ENCODE assay signal across 8 mouse cellular contexts in the genomic region with DNA sequence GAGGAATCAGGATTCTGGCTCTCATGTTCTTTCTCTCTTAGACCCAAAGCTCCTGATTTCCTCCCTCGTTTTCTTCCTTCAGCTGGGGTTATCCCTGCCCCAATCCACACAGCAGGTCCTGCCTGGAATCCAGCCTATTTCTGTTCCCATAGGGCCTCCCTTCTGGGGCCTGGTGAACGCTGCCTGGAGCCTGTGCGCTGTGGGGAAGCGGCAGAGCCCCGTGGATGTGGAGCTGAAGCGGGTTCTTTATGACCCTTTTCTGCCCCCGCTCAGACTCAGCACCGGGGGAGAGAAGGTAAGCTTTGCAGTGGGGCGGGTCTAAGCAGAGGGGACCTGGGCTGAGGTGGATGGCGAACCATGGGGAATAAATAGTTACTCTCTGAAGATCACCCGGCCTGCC. TPM values are rescaled to one million over a fixed set of nuclear protein-coding genes. Genes with fewer than 3 reads are reported as not detected.
DNase-seq lines count a peak whose midpoint lies in the region; ATAC-seq and TF ChIP-seq lines count a peak whose summit lies in the region.

No protein-coding gene starts in this region.

- intact Hi-C loops in left cerebral cortex, postnatal 4 days (cut with DNase I), result loop anchor here (5.0 kb wide), 1 partner anchor 59 kb away; no protein-coding TSS in a partner anchor

- no peak for TF ChIP-seq CTCF in lung, adult 2 months (IDR thresholded peaks at IDR 0.05; ENCODE audit: insufficient read depth, low read length)

- H3K27me3 ChIP-seq in kidney, embryonic 15.5 days, result peaks cover 29% of the 10 kb centered on the region
- H3K27me3 ChIP-seq in embryonic facial prominence, embryonic 13.5 days, result peaks cover 28% of the 10 kb centered on the region
- H3K27me3 ChIP-seq in hindbrain, embryonic 12.5 days, result peaks cover 28% of the 10 kb centered on the region
- H3K27me3 ChIP-seq in neural tube, embryonic 12.5 days (replicated peaks), result peaks cover 26% of the 10 kb centered on the region

- H3K27ac ChIP-seq in kidney, embryonic 15.5 days, result peak overlapping the region; percentile 64
- peak overlapping the region; percentile 71 for H3K27ac ChIP-seq in embryonic facial prominence, embryonic 13.5 days
- H3K27ac ChIP-seq in hindbrain, embryonic 12.5 days, result peak overlapping the region; percentile 62
- no peak overlapping the region; the same call in 1 of the 2 replicates for H3K27ac ChIP-seq in neural tube, embryonic 12.5 days

- H3K4me1 ChIP-seq in kidney, embryonic 15.5 days, result peaks cover 50% of the 10 kb centered on the region
- H3K4me1 ChIP-seq in embryonic facial prominence, embryonic 13.5 days, result peaks cover 46% of the 10 kb centered on the region
- H3K4me1 ChIP-seq in hindbrain, embryonic 12.5 days, result peaks cover 50% of the 10 kb centered on the region
- H3K4me1 ChIP-seq in neural tube, embryonic 12.5 days, result peaks cover 48% of the 10 kb centered on the region
- H3K4me1 ChIP-seq in lung, adult 2 months (ENCODE audit: control insufficient read depth, insufficient read depth, low read length), result no peaks in the 10 kb centered on the region; the same call in 1 of the 2 replicates

- ATAC-seq in kidney, embryonic 15.5 days (replicated peaks; ENCODE audit: low FRiP score), result no peak
- ATAC-seq in embryonic facial prominence, embryonic 13.5 days (ENCODE audit: insufficient number of reproducible peaks, insufficient read depth, low FRiP score, low TSS enrichment, low read depth), result no peak
- ATAC-seq in hindbrain, embryonic 12.5 days (ENCODE audit: low FRiP score), result no peak
- no peak for ATAC-seq in neural tube, embryonic 12.5 days (ENCODE audit: low FRiP score, low read depth)

- peak overlapping the region; percentile 95 for H3K4me2 ChIP-seq in kidney, embryonic 15.5 days
- H3K4me2 ChIP-seq in embryonic facial prominence, embryonic 13.5 days, result peak overlapping the region; percentile 92
- H3K4me2 ChIP-seq in hindbrain, embryonic 12.5 days (replicated peaks), result peak overlapping the region; percentile 68
- H3K4me2 ChIP-seq in neural tube, embryonic 12.5 days (replicated peaks), result peak overlapping the region; percentile 80

- TF ChIP-seq POLR2A in lung, adult 2 months (IDR thresholded peaks at IDR 0.05; ENCODE audit: borderline replicate concordance, extremely low read depth, low read depth, low read length), result no peak

- no peak for DNase-seq in kidney, adult 11 months
- no peak for DNase-seq in left cerebral cortex, postnatal 4 days
- DNase-seq in lung, adult 2 months, result no peak
- no peak for DNase-seq in lung, postnatal 36 days

- H3K9me3 ChIP-seq in kidney, embryonic 15.5 days (replicated peaks), result no peaks in the 10 kb centered on the region
- H3K9me3 ChIP-seq in embryonic facial prominence, embryonic 13.5 days, result no peaks in the 10 kb centered on the region
- no peaks in the 10 kb centered on the region for H3K9me3 ChIP-seq in hindbrain, embryonic 12.5 days (replicated peaks)
- H3K9me3 ChIP-seq in neural tube, embryonic 12.5 days, result no peaks in the 10 kb centered on the region

- H3K9ac ChIP-seq in kidney, embryonic 15.5 days, result peak overlapping the region; percentile 26; the same call in 1 of the 2 replicates
- peak overlapping the region; percentile 65 for H3K9ac ChIP-seq in embryonic facial prominence, embryonic 13.5 days
- H3K9ac ChIP-seq in hindbrain, embryonic 12.5 days, result peak overlapping the region; percentile 33; the same call in 1 of the 2 replicates
- peak overlapping the region; percentile 48 for H3K9ac ChIP-seq in neural tube, embryonic 12.5 days

- WGBS in kidney, embryonic 15.5 days, result 25% methylated on average over 11 of the region's 11 CpGs
- WGBS in embryonic facial prominence, embryonic 13.5 days, result 29% methylated on average over 11 of the region's 11 CpGs
- 27% methylated on average over 11 of the region's 11 CpGs for WGBS in hindbrain, embryonic 12.5 days
- 23% methylated on average over 11 of the region's 11 CpGs for WGBS in neural tube, embryonic 12.5 days
- 34% methylated on average over 11 of the region's 11 CpGs for WGBS in lung, adult 2 months

- peak overlapping the region; percentile 50 for H3K4me3 ChIP-seq in kidney, embryonic 15.5 days (replicated peaks)
- peak overlapping the region; percentile 51 for H3K4me3 ChIP-seq in embryonic facial prominence, embryonic 13.5 days
- peak overlapping the region; percentile 45 for H3K4me3 ChIP-seq in hindbrain, embryonic 12.5 days
- H3K4me3 ChIP-seq in neural tube, embryonic 12.5 days, result peak overlapping the region; percentile 47
- H3K4me3 ChIP-seq in lung, adult 2 months (replicated peaks; ENCODE audit: extremely low read depth, low read depth, low read length), result no peak overlapping the region

- H3K36me3 ChIP-seq in kidney, embryonic 15.5 days, result no peaks in the 10 kb centered on the region
- no peaks in the 10 kb centered on the region for H3K36me3 ChIP-seq in embryonic facial prominence, embryonic 13.5 days
- H3K36me3 ChIP-seq in hindbrain, embryonic 12.5 days, result no peaks in the 10 kb centered on the region
- H3K36me3 ChIP-seq in neural tube, embryonic 12.5 days, result no peaks in the 10 kb centered on the region

RNA-seq across cellular contexts. Expression of a gene that starts 1.4 kb away (rescaled TPM):
- polyA plus RNA-seq in kidney, embryonic 15.5 days (2015; fragmentation: Nextera tagmentation; extraction: Ambion mirVana), result 8.6 and 8.8 TPM in 2 replicates
- 15.2 and 17.3 TPM in 2 replicates for polyA plus RNA-seq in embryonic facial prominence, embryonic 13.5 days (2015; fragmentation: Nextera tagmentation; extraction: Ambion mirVana)
- 21.2 and 25.5 TPM in 2 replicates for polyA plus RNA-seq in hindbrain, embryonic 12.5 days (2016; fragmentation: Nextera tagmentation; extraction: Ambion mirVana)
- polyA plus RNA-seq in neural tube, embryonic 12.5 days (2016; fragmentation: Nextera tagmentation; extraction: Ambion mirVana), result 35.5 and 36.6 TPM in 2 replicates
- total RNA-seq in left cerebral cortex, postnatal 4 days (2021), result 100 to 1,000 TPM; 136 to 144 TPM
- 5.1 and 6.2 TPM in 2 replicates for polyA plus RNA-seq in lung, adult 2 months (2012; rRNA removed)

RNA-seq across cellular contexts. Expression of a gene that starts 3.8 kb away (rescaled TPM):
- polyA plus RNA-seq in kidney, embryonic 15.5 days (2015; fragmentation: Nextera tagmentation; extraction: Ambion mirVana), result 3.7 and 4.7 TPM in 2 replicates
- 7.8 and 10.2 TPM in 2 replicates for polyA plus RNA-seq in embryonic facial prominence, embryonic 13.5 days (2015; fragmentation: Nextera tagmentation; extraction: Ambion mirVana)
- polyA plus RNA-seq in hindbrain, embryonic 12.5 days (2016; fragmentation: Nextera tagmentation; extraction: Ambion mirVana), result 4.2 and 5.3 TPM in 2 replicates
- 4.1 TPM in 2 replicates for polyA plus RNA-seq in neural tube, embryonic 12.5 days (2016; fragmentation: Nextera tagmentation; extraction: Ambion mirVana)
- total RNA-seq in left cerebral cortex, postnatal 4 days (2021), result 10 to 100 TPM; 19.1 to 22.2 TPM
- polyA plus RNA-seq in lung, adult 2 months (2012; rRNA removed), result 43.1 and 133 TPM in 2 replicates

RNA-seq across cellular contexts. Expression of a gene that starts 6.9 kb away (rescaled TPM):
- polyA plus RNA-seq in kidney, embryonic 15.5 days (2015; fragmentation: Nextera tagmentation; extraction: Ambion mirVana), result 0.19 and 0.29 TPM in 2 replicates
- 6.3 and 6.8 TPM in 2 replicates for polyA plus RNA-seq in embryonic facial prominence, embryonic 13.5 days (2015; fragmentation: Nextera tagmentation; extraction: Ambion mirVana)
- 1.1 and 2.2 TPM in 2 replicates for polyA plus RNA-seq in hindbrain, embryonic 12.5 days (2016; fragmentation: Nextera tagmentation; extraction: Ambion mirVana)
- 1.0 and 1.2 TPM in 2 replicates for polyA plus RNA-seq in neural tube, embryonic 12.5 days (2016; fragmentation: Nextera tagmentation; extraction: Ambion mirVana)
- under 1 TPM; 0.18 to 0.20 TPM for total RNA-seq in left cerebral cortex, postnatal 4 days (2021)
- polyA plus RNA-seq in lung, adult 2 months (2012; rRNA removed), result 3.7 and 4.5 TPM in 2 replicates

RNA-seq across cellular contexts. Expression of a gene that starts 14.2 kb away (rescaled TPM):
- polyA plus RNA-seq in kidney, embryonic 15.5 days (2015; fragmentation: Nextera tagmentation; extraction: Ambion mirVana), result 1,132 and 1,166 TPM in 2 replicates
- 936 and 1,128 TPM in 2 replicates for polyA plus RNA-seq in embryonic facial prominence, embryonic 13.5 days (2015; fragmentation: Nextera tagmentation; extraction: Ambion mirVana)
- polyA plus RNA-seq in hindbrain, embryonic 12.5 days (2016; fragmentation: Nextera tagmentation; extraction: Ambion mirVana), result 607 and 682 TPM in 2 replicates
- polyA plus RNA-seq in neural tube, embryonic 12.5 days (2016; fragmentation: Nextera tagmentation; extraction: Ambion mirVana), result 665 and 700 TPM in 2 replicates
- 100 to 1,000 TPM; 640 to 672 TPM for total RNA-seq in left cerebral cortex, postnatal 4 days (2021)
- polyA plus RNA-seq in lung, adult 2 months (2012; rRNA removed), result 1,119 and 1,194 TPM in 2 replicates

RNA-seq across cellular contexts. Expression of a gene that starts 16.7 kb away (rescaled TPM):
- polyA plus RNA-seq in kidney, embryonic 15.5 days (2015; fragmentation: Nextera tagmentation; extraction: Ambion mirVana), result 28.1 and 33.7 TPM in 2 replicates
- 34.4 and 34.9 TPM in 2 replicates for polyA plus RNA-seq in embryonic facial prominence, embryonic 13.5 days (2015; fragmentation: Nextera tagmentation; extraction: Ambion mirVana)
- polyA plus RNA-seq in hindbrain, embryonic 12.5 days (2016; fragmentation: Nextera tagmentation; extraction: Ambion mirVana), result 28.7 and 30.3 TPM in 2 replicates
- polyA plus RNA-seq in neural tube, embryonic 12.5 days (2016; fragmentation: Nextera tagmentation; extraction: Ambion mirVana), result 28.0 and 29.0 TPM in 2 replicates
- 10 to 100 TPM; 23.6 to 24.6 TPM for total RNA-seq in left cerebral cortex, postnatal 4 days (2021)
- polyA plus RNA-seq in lung, adult 2 months (2012; rRNA removed), result 59.7 and 62.4 TPM in 2 replicates
